Mouse (Mus musculus) mouse embryonic stem cell (cell line): Measurements from ENCODE around the gene Nupl1.

ENCODE experiments used
- in situ Hi-C, 2 experiments: fragments of 300-500 bp; cut with MboI; formaldehyde crosslinking; loops; 1 replicate in 1 of 2; 3 replicates in 1 of 2; pipeline ENCODE4 v1.14.3; 2019 to 2020; ENCODE audit warnings: low sequenced_read_pairs in 2 of 2, low pct_unique_long_range_greater_than_20kb in 1 of 2, mixed read lengths in 1 of 2; ENCODE audit not compliant: unreplicated experiment in 1 of 2

Nupl1 gene

GRCm38 (mm10) chr14:60251281-60252003, at the start of gene Nupl1, which contains the start of gene Gm49336:
Gene Nupl1, minus strand, starts transcription at chr14:60251431.
Gene Gm49336, minus strand, starts transcription at chr14:60251507.
- in situ Hi-C loops = no loop called here

DNA sequence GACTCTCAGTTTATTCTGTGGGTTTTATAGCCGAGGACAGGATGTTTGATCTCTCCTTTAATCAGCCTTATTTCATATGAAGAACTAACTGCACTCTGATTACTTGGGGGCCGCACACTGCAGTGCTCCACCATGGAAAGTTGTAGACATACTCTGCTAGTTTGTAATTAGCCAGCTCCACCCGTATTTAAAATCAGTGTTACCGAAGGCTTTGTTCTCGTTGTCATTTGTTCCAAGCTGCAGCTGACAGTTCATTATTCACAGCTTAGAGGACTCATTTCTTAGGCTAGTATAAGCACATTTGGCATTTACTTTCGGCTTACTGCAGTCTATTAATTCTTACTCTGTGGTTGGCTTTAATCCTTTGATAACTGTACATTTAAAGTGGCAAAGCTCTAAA, 49.8 kb upstream of the Nupl1 start:
- in situ Hi-C loops = no loop called here

DNA sequence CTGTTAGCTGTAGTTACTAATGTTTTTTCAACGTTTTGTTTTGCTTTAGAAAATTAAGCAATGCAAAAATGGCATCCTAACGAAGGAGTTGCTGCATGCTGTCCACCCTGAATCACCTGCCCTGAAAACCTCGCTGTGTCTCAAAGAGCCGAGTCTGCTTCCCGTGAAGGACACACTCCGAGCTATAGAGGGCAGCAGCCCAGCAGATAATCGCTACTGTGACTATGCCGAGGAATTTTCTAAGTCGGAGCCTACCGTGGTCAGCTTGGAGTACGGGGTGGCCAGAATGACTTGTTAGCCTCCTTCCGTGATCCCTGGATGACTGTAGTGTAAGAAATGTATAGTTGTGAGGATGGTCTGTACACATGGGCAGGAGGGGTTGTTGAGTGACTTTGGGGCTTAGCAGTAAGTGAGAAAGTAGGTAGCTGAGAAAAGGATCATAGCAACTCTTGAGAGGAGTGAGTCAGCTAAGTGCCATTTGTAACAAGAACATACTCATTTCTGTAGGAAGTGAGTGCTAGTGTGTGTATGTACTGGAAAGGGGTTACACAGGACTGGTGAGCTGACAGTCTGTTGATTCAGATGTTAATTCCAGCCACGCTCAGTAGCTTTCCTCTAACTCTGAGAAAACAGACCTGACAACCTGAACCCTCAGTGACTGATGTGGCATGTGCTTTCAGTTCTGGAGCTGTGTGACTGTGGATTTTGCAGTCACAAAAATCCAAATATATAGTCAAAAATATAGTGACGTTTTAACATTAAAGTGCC, 49.2 kb upstream of the Nupl1 start:
- in situ Hi-C loops = no loop called here

DNA sequence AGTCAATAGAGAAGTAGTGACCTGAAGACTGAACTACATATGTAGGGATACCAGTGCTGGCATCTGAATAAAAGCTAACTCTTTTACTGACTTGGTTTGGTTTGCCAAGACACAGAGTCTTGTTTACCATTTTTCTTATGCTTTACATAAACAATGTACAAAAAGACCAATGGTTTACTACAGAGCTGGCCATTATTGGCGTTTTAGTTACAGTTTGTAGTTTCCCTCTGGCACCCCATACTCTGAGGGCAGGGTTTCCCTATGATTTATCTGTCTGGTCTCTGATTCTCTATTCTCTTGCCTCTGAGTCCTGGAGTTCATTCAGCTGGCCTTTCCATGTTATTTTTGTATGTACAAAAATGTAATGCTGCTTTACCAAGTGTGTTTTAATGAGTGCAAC, 44.3 kb upstream of the Nupl1 start:
- in situ Hi-C loops = no loop called here

DNA sequence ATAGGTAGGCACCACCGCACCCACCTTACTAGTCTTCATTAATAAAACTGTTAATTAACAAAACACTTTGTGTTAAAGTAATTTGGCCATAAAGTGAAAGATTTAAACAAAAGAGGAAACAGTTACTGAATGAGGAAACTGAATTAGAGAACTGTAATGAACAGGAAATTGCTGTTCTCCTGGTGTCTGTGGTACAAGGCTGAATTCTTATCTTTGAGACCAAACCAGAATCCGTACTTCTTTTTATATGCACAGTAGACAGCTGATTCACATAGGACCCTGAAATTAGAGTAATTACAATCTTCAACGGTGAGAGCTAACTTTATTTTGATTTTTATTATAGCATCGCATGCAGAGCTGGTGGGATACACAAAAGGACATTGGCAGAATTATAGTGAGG, 39.1 kb upstream of the Nupl1 start:
- in situ Hi-C loops = no loop called here

- in situ Hi-C loops = no loop called here
These were observed 35.1 kb upstream of the Nupl1 start for GRCm38 (mm10) chr14:60286194-60286863.

- in situ Hi-C loops = no loop called here
These were observed 24.4 kb upstream of the Nupl1 start for GRCm38 (mm10) chr14:60275301-60276276.

DNA sequence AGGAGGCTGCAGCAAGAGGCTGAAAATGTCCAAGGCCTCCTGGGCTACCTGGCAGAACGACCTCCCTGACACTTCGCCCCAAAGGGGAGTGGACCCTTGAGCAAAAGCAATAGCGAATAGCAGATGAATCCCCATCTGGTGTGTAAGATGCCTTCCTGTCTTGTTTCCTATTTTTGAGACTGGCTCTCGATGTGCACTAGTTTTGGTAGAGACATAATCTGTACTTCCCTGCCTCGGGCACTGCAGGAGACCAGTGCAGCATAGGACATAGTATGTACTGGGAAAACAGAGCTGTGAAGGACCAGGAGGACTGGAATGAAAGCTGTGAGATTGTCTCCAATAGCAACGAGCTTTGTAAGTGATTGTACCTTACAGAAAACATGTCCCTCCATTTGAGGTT, 22.1 kb upstream of the Nupl1 start:
- in situ Hi-C loops = no loop called here

DNA sequence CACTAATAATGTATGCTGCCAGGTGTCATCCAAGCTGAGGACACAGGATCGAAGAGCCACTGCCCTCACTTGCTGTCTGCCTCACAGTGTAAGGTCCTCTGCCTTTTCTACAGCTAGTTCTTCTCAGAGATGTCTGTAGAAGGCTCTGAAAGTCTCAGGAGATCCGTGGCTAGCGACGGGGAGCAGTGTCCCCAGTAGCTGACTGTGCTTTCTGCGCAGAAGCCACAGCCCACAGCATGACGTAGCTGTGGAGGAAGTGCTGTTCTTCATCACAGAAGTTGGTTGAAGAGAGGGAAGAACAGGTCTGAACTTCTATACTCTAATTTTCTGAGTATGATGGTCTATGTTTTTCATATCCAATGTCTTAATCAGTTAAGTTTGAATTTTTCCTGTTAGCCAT, 18.1 kb upstream of the Nupl1 start:
- in situ Hi-C loops = no loop called here

DNA sequence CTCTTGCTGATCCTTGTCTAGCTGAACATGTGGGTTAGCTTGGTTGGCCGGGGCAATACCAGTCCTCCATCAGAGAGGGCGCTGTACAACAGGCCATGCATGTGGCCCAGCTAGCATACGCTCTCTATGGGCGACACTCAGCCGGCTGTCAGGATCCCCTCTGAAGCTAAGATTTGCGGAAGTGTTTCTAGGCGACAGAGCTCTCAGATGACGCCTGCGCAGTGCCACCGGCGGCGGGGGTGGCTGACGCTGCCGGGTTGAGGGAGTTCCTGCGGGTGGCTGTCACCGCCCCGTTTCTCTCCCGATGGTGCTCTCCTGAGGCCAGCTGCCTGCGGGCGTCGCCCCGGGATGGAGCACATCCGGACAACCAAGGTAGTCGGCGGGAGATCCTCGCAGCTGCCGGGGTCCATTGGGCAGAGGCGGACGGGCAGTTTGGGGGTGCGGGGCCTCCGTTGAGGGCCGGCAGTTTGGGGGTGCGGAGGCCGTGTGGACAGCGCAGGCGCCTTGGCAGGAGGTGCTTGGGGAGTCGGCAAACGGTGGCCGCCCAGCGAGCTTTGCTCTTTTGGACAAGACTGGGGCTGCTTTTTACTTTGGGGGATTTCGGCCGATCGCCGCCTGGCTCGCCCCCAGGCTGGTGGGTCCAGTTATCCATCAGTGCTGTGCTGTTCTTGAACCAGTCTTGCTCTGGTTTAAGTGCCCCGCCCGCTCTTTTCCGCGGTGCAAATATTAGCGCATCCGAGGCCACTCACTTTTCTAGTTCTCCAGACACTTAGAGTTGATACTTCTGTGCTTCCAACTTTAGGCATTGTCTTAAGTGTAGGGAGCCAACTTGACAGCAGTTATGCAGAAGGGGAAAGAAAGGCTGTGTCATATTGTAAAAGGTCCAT, 14.0 kb upstream of the Nupl1 start, which contains the start of gene Mtmr6:
Gene Mtmr6, plus strand, starts transcription at position 239 of the 887 bp plus-strand sequence.
- in situ Hi-C loops = no loop called here

DNA sequence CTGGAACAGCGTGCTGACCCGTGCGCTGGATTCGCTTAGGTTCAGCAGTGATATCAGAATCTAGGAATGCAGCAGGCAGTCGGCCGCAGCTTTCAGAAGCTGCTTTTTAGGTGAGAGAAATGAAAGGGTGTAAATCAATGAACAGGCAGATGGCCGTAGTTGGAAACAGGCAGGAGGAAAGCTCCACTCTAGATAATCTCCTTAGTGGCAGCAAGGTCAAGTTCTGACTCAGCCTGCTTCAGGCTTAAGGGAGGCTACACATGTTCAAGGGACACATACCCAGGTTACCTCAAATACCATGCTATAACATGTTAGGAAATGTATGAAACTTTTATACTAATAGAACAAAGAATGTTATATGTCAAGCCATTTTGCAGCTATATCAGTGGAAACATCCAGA, 11.1 kb upstream of the Nupl1 start:
- in situ Hi-C loops = no loop called here

DNA sequence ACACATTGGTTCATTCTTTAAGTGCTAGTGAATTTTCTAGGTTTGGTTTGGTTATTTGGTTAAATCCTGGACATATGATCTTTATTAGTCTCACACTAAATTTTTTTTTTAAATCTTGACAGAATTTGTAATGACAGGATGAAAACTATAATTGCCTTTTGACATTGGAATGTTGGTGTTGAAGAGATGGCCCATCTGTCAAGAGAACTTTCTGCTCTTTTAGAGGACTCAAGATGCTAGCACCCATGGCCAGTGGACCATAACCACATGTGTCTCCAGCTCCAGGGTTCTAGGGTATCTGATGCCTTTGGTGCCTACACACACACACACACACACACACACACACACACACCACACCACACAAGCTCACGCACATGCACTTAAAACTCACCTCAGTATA, 6.6 kb upstream of the Nupl1 start:
- in situ Hi-C loops = no loop called here

DNA sequence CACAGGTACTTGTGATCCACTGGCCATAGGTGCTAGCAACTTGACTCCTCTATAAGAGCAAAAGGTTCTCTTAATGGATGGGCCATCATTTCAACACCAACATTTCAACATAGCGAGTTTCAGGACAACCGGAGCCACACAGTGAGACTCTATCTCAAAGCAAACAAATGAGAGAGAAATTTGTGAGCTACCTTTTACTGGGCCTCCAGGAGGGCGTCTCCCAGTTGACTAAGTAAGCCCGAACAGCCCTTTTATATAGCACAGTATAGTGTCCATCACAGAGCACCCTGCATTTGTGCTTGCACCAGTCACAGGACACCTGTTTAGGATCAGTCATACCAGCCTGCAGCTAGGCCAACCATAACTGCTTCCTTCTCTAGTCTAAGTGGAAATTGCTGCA, 5.9 kb upstream of the Nupl1 start:
- in situ Hi-C loops = no loop called here

GRCm38 (mm10) chr14:60256356-60256755, 5.1 kb upstream of the Nupl1 start:
- in situ Hi-C loops = no loop called here

- in situ Hi-C loops = no loop called here
These were observed 3.5 kb upstream of the Nupl1 start for GRCm38 (mm10) chr14:60254774-60255173.

DNA sequence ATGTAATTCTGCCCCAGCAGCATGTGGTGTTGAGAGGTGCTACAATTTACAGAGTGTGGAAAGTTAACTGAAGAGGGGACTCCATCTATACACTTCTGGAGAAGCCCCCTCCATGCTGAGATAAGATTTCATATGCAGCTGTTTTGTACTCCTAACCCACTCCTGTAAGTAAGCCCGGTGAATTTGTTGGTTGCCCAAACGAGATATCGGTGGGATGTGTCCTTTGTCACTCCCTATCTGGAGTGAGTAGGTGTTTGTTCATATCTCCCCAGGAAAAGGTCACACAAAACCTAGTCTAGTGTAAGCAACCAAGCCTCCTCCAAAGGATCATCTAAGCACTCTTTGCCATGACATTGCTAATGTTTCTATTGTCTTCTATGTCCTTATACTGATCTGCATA, 2.2 kb upstream of the Nupl1 start:
- in situ Hi-C loops = no loop called here
